Mouse (Mus musculus): Measurements from ENCODE around the gene Ccdc187. TPM values are rescaled to one million over a fixed set of nuclear protein-coding genes. Genes with fewer than 3 reads are reported as not detected.

Gene Ccdc187
- total and polyA plus RNA-seq, 2 experiments from 2014 or later: 0.16 to 2.8 TPM

DNA sequence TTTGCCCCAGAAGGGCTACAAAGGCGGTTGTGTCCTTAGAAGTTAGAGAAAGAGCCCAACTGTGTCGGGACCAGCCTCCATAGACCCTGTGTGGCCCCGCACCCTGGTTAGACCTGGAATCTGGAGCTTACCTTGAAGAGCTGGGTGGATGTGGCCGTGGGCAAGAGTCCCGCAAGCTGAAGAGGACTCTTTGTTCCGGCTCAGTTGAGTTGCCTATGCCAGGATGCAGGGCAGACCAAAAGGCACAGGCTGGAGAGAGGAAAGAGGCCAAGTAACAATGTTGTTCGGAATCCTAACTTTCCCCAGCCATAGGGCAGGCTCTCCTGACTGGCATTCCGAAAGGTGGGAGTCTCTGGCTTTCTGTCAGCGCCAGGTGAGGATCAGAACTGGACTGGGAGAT is 24.8 kb upstream of the Ccdc187 start:
- DNase-seq (ENCODE audit: low spot score): no peak
- Histone ChIP-seq H3K27me3 (ENCODE audit: insufficient read depth, low read length) (no peaks in the 10 kb centered on the region), H3K4me2 (ENCODE audit: low read depth, low read length, poor library complexity, severe bottlenecking) (no peak overlapping the region), H3K27ac (ENCODE audit: low read depth, low read length) (0 out of 2 replicates have a peak overlapping the region, but pooled peaks have one; percentile 2), H3K4me3 (ENCODE audit: low read depth, low read length) (no peak overlapping the region), H3K4me1 (ENCODE audit: insufficient read depth, low read length) (peaks cover 27% of the 10 kb centered on the region), H3K9me3 (ENCODE audit: low read length) (no peaks in the 10 kb centered on the region), H3K36me3 (ENCODE audit: insufficient read depth, low read length) (peaks cover 17% of the 10 kb centered on the region), H3K9ac (replicated peaks; ENCODE audit: low read length, poor library complexity, severe bottlenecking) (no peak overlapping the region)
- WGBS: 87% methylated on average over 9 of the region's 9 CpGs
- TF ChIP-seq CTCF (IDR thresholded peaks at IDR 0.05): no peak
- ATAC-seq (ENCODE audit: low FRiP score): no peak

DNA sequence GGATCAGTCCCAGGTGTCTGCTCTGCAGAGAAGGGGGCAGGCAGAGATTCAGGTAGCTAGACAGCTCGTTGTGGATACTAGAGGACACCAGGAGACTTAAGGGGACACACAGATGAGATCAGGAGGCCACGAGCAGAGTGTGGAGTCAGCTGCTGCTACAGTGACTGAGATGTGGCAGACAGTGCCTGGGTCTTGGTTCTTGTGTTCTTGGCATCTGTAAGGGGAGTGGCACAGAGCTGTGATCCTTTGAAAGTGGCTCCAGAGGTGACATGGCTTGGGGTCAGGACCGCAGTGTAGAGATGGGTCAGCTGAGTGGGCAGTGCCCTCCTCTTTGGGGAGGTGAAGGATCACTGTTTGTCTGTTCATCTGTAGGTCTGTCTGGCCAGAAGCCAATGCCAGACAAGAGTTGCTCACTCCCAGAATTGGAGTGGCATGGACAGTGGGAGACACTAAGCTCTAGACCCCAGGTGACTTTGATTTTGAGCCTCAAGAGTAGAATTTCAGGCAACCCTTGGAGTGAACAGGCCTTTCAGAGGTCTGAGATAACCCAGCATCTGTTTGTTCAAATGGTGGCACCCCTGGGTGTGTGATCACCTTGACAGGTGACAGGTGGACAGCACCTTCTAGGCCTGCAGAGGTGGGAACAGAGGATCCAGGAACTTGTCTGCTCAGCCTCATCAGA is 23.8 kb upstream of the Ccdc187 start:
- H3K9ac ChIP-seq (replicated peaks; ENCODE audit: low read length, poor library complexity, severe bottlenecking): 0 out of 2 replicates have a peak overlapping the region, but pooled peaks have one; percentile 98
- H3K27ac ChIP-seq (ENCODE audit: low read depth, low read length): no peak overlapping the region
- H3K36me3 ChIP-seq (ENCODE audit: insufficient read depth, low read length): peaks cover 8% of the 10 kb centered on the region
- H3K9me3 ChIP-seq (ENCODE audit: low read length): no peaks in the 10 kb centered on the region
- ATAC-seq (ENCODE audit: low FRiP score): no peak
- peaks cover 27% of the 10 kb centered on the region for H3K4me1 ChIP-seq (ENCODE audit: insufficient read depth, low read length)
- 88% methylated on average over 3 of the region's 3 CpGs for WGBS
- peak overlapping the region; percentile 94 for H3K4me2 ChIP-seq (ENCODE audit: low read depth, low read length, poor library complexity, severe bottlenecking)
- no peaks in the 10 kb centered on the region for H3K27me3 ChIP-seq (ENCODE audit: insufficient read depth, low read length)
- no peak overlapping the region; the same call in 1 of the 2 replicates for H3K4me3 ChIP-seq (ENCODE audit: low read depth, low read length)
- no peak for DNase-seq (ENCODE audit: low spot score)
- TF ChIP-seq CTCF (IDR thresholded peaks at IDR 0.05): no peak

GRCm38 (mm10) chr2:26317371-26317770 is 23.0 kb upstream of the Ccdc187 start:
- Histone ChIP-seq H3K9me3 (ENCODE audit: low read length) (no peaks in the 10 kb centered on the region), H3K4me1 (ENCODE audit: insufficient read depth, low read length) (peaks cover 27% of the 10 kb centered on the region), H3K27ac (ENCODE audit: low read depth, low read length) (no peak overlapping the region), H3K27me3 (ENCODE audit: insufficient read depth, low read length) (no peaks in the 10 kb centered on the region), H3K9ac (replicated peaks; ENCODE audit: low read length, poor library complexity, severe bottlenecking) (peak overlapping the region; percentile 98), H3K4me2 (ENCODE audit: low read depth, low read length, poor library complexity, severe bottlenecking) (peak overlapping the region; percentile 94), H3K4me3 (ENCODE audit: low read depth, low read length) (peak overlapping the region; percentile 83), H3K36me3 (ENCODE audit: insufficient read depth, low read length) (peaks cover 2% of the 10 kb centered on the region; the same call in 1 of the 2 replicates)
- no peak for ATAC-seq (ENCODE audit: low FRiP score)
- 58% methylated on average over 3 of the region's 3 CpGs for WGBS
- no peak for DNase-seq (ENCODE audit: low spot score)
- TF ChIP-seq CTCF (IDR thresholded peaks at IDR 0.05): no peak

DNA sequence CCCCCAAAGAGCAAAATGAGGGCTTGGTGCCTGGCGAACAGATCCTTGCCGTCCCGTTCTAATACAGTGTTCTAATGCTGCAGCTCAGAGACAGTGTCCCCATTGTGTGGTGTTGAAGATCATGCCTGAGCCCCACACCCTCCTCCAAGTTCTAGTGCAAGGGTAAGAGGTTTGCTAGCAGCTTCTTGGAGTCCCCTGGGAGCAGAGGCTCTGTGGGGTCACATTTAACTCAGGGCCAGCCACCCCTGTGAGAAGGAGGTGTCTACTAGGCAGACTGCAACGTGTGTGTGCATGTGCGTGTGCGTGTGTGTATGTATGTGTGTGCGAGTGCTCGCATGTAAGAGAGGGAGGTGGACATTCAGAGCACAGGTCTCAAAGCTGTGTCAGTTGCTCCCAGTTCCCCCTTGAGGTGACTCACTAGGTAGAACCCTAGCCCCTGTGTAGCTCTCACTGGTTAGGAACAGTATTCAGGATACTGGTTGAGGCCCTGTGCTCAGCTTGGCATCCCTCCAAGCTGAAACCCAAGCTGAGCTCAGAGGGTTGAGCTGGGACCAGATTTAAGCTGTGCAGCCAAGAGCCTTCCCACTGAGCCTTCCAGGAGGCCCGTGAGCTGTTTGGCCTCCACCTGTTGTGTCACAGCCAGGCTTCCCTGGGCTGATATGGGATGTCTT is 22.4 kb upstream of the Ccdc187 start:
- ATAC-seq (ENCODE audit: low FRiP score): no peak
- no peaks in the 10 kb centered on the region for H3K36me3 ChIP-seq (ENCODE audit: insufficient read depth, low read length)
- peak overlapping the region; percentile 98 for H3K9ac ChIP-seq (replicated peaks; ENCODE audit: low read length, poor library complexity, severe bottlenecking)
- no peak for TF ChIP-seq CTCF (IDR thresholded peaks at IDR 0.05)
- H3K4me2 ChIP-seq (ENCODE audit: low read depth, low read length, poor library complexity, severe bottlenecking): peak overlapping the region; percentile 94
- WGBS: 41% methylated on average over 9 of the region's 9 CpGs
- no peaks in the 10 kb centered on the region for H3K9me3 ChIP-seq (ENCODE audit: low read length)
- H3K4me3 ChIP-seq (ENCODE audit: low read depth, low read length): peak overlapping the region; percentile 83
- H3K27me3 ChIP-seq (ENCODE audit: insufficient read depth, low read length): no peaks in the 10 kb centered on the region
- H3K27ac ChIP-seq (ENCODE audit: low read depth, low read length): peak overlapping the region; percentile 91
- peaks cover 27% of the 10 kb centered on the region for H3K4me1 ChIP-seq (ENCODE audit: insufficient read depth, low read length)
- DNase-seq (ENCODE audit: low spot score): peak; percentile 35

GRCm38 (mm10) chr2:26315925-26316311 is 21.6 kb upstream of the Ccdc187 start:
- H3K4me1 ChIP-seq (ENCODE audit: insufficient read depth, low read length): peaks cover 23% of the 10 kb centered on the region
- H3K4me3 ChIP-seq (ENCODE audit: low read depth, low read length): peak overlapping the region; percentile 83
- H3K9me3 ChIP-seq (ENCODE audit: low read length): no peaks in the 10 kb centered on the region
- TF ChIP-seq CTCF (IDR thresholded peaks at IDR 0.05): no peak
- DNase-seq (ENCODE audit: low spot score) (peak; percentile 45), ATAC-seq (ENCODE audit: low FRiP score) (peak; percentile 65)
- H3K4me2 ChIP-seq (ENCODE audit: low read depth, low read length, poor library complexity, severe bottlenecking): peak overlapping the region; percentile 94
- no peaks in the 10 kb centered on the region for H3K27me3 ChIP-seq (ENCODE audit: insufficient read depth, low read length)
- peak overlapping the region; percentile 91 for H3K27ac ChIP-seq (ENCODE audit: low read depth, low read length)
- no peaks in the 10 kb centered on the region for H3K36me3 ChIP-seq (ENCODE audit: insufficient read depth, low read length)
- 1% methylated on average over 11 of the region's 11 CpGs for WGBS
- peak overlapping the region; percentile 98 for H3K9ac ChIP-seq (replicated peaks; ENCODE audit: low read length, poor library complexity, severe bottlenecking)

All from midbrain, postnatal 0 days (tissue).